Mouse (Mus musculus) layer of hippocampus, adult 9-10 months (tissue): ENCODE measurements around the gene Supt6.

Experiments used
- DNase-seq: peaks from one replicate; pipeline ENCODE4 v3.0.0; 2022; ENCODE audit warnings: low spot score

The Supt6 gene

GRCm38 (mm10) chr11:78182450-78182849 is 63.3 kb downstream of the Supt6 start:
- DNase-seq, result no peak

GRCm38 (mm10) chr11:78181830-78182357 is 63.9 kb downstream of the Supt6 start:
- DNase-seq, result no peak

- DNase-seq, result no peak
These were observed 65.6 kb downstream of the Supt6 start for GRCm38 (mm10) chr11:78180081-78180761.

- no peak for DNase-seq
These were observed 66.3 kb downstream of the Supt6 start for GRCm38 (mm10) chr11:78179438-78179999.

- DNase-seq, result no peak
These were observed 66.8 kb downstream of the Supt6 start for GRCm38 (mm10) chr11:78178859-78179437.

GRCm38 (mm10) chr11:78177903-78178858 is 67.6 kb downstream of the Supt6 start:
- DNase-seq, result peak; percentile 91

GRCm38 (mm10) chr11:78177437-78177836 is 68.3 kb downstream of the Supt6 start:
- DNase-seq, result no peak

GRCm38 (mm10) chr11:78176905-78177331 is 68.9 kb downstream of the Supt6 start:
- DNase-seq, result no peak

- DNase-seq, result no peak
These were observed 69.4 kb downstream of the Supt6 start, which contains the start of the genes Nek8 and Tlcd1 for GRCm38 (mm10) chr11:78176402-78176862. Nek8 (minus strand) TSS chr11:78176675. Tlcd1 (plus strand) TSS chr11:78176711.

GRCm38 (mm10) chr11:78175771-78176401 is 69.9 kb downstream of the Supt6 start:
- no peak for DNase-seq

GRCm38 (mm10) chr11:78174506-78174905 is 71.3 kb downstream of the Supt6 start:
- DNase-seq, result no peak

- DNase-seq, result no peak
These were observed 72.9 kb downstream of the Supt6 start for GRCm38 (mm10) chr11:78172748-78173383.

GRCm38 (mm10) chr11:78172034-78172747 is 73.6 kb downstream of the Supt6 start:
- DNase-seq, result no peak

GRCm38 (mm10) chr11:78171328-78171727 is 74.5 kb downstream of the Supt6 start:
- DNase-seq, result no peak

GRCm38 (mm10) chr11:78170306-78170705 is 75.5 kb downstream of the Supt6 start:
- no peak for DNase-seq

GRCm38 (mm10) chr11:78168541-78169468 is 77.0 kb downstream of the Supt6 start:
- DNase-seq, result no peak

GRCm38 (mm10) chr11:78167257-78167959 is 78.4 kb downstream of the Supt6 start:
- no peak for DNase-seq

GRCm38 (mm10) chr11:78166640-78167039 is 79.1 kb downstream of the Supt6 start:
- DNase-seq, result no peak
